Mouse (Mus musculus): ENCODE measurements around the gene Cilp. TPM values are rescaled to one million over a fixed set of nuclear protein-coding genes. Genes with fewer than 3 reads are reported as not detected.

Gene Cilp
- polyA plus RNA-seq, 2 experiments: 5.5 to 9.5 TPM

DNA sequence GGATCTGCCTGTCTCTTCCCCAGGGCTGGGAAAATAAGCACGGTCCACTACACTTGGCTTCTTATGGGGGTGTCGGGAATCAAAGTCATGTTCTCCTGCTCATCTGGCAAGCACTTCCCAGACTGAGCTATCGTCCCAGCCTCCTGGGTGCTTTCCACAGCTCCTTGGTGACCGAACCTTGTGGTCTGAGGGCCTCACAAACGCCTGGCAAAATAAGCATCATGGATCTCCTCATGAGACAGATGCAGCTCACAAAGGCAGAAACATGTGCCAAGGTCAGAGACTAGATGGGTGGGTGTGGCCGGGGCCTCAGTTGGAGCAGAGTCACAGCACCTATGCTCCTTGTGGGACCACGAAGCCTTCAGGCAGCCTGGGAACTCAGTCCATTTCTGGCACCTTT is 5.6 kb upstream of the Cilp start:
- H3K9ac ChIP-seq (ENCODE audit: low read depth, low read length, severe bottlenecking): no peak overlapping the region
- TF ChIP-seq POLR2A (IDR thresholded peaks at IDR 0.05; ENCODE audit: borderline replicate concordance, extremely low read depth, insufficient read depth, insufficient read length): no peak
- no peak overlapping the region for H3K4me2 ChIP-seq (replicated peaks; ENCODE audit: low read depth, low read length, severe bottlenecking)
- no peaks in the 10 kb centered on the region for H3K9me3 ChIP-seq (ENCODE audit: control insufficient read depth, low read length)
- H3K36me3 ChIP-seq (ENCODE audit: control insufficient read depth, insufficient read depth, low read length): no peaks in the 10 kb centered on the region
- no peaks in the 10 kb centered on the region for H3K4me1 ChIP-seq (ENCODE audit: control insufficient read depth, insufficient read depth, low read length)
- no peak overlapping the region for H3K4me3 ChIP-seq (replicated peaks; ENCODE audit: low read length)
- DNase-seq (ENCODE audit: low spot score) (no peak), ATAC-seq (ENCODE audit: low FRiP score, low read depth) (no peak)
- WGBS: 73% methylated on average over 7 of the region's 7 CpGs
- H3K27me3 ChIP-seq (ENCODE audit: control insufficient read depth, insufficient read depth, low read length): no peaks in the 10 kb centered on the region
- no peak overlapping the region for H3K27ac ChIP-seq (replicated peaks; ENCODE audit: low read depth, low read length)

DNA sequence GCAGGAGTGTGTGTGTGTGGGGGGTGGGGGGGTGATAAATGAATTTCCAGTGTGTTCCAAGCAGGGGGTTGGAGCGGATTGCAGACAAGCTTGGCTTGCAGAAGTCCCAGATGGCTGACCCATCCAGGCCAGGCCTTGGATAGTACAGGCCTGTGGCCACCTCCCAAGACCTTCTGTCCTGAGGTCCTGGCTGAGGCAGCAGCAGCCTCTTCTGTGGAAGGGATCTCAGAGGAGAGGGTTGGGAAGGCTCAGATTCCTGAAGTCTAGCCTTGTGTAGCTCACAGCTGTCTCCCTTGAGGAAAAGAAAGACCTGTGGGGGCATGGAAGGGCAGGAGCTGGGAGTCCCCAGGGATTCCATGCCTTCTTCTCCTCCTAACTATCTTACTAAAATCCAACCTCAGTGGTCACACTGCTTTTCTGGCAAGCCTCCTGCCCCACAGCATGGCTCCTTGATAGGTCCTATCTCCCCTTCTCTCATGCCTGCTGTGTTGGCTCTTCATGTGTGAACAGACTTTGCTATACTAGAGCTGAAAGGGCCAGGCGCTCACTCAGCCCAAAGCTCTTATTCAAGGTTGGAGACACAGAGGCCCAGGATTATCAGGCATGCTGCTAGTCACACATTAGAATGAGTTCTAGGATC is 3.3 kb upstream of the Cilp start:
- no peak for TF ChIP-seq POLR2A (IDR thresholded peaks at IDR 0.05; ENCODE audit: borderline replicate concordance, extremely low read depth, insufficient read depth, insufficient read length)
- WGBS: 84% methylated on average over 2 of the region's 2 CpGs
- ATAC-seq (ENCODE audit: low FRiP score, low read depth): no peak

DNA sequence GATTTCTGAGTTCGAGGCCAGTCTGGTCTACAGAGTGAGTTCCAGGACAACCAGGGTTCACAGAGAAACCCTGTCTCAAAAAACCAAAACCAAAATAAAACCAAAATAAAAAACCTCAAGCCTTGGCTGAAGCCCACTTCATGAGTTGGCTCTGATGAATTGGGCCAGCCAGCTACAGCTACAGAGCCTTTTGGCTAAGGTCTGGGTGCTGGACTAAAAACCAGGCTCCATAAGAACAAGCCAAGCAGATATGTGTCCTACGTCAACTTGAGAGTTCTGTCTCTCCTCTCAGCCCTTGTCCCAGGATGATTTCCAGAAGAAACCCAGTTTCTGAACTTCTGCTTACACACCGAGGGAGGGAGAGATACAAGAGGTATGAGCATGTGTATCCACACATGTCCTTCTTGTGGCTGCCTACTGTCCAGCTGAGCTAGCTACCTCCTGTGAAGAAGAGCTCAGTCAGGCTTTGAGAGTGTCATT is 2.3 kb upstream of the Cilp start:
- Histone ChIP-seq H3K27me3 (ENCODE audit: control insufficient read depth, insufficient read depth, low read length) (no peaks in the 10 kb centered on the region), H3K4me2 (replicated peaks; ENCODE audit: low read depth, low read length, severe bottlenecking) (no peak overlapping the region), H3K36me3 (ENCODE audit: control insufficient read depth, insufficient read depth, low read length) (no peaks in the 10 kb centered on the region), H3K9ac (ENCODE audit: low read depth, low read length, severe bottlenecking) (no peak overlapping the region), H3K4me3 (replicated peaks; ENCODE audit: low read length) (no peak overlapping the region), H3K4me1 (ENCODE audit: control insufficient read depth, insufficient read depth, low read length) (peaks cover 5% of the 10 kb centered on the region; the same call in 1 of the 2 replicates), H3K27ac (replicated peaks; ENCODE audit: low read depth, low read length) (no peak overlapping the region), H3K9me3 (ENCODE audit: control insufficient read depth, low read length) (no peaks in the 10 kb centered on the region)
- no peak for ATAC-seq (ENCODE audit: low FRiP score, low read depth)
- no peak for DNase-seq (ENCODE audit: low spot score)
- 94% methylated on average over 3 of the region's 3 CpGs for WGBS
- TF ChIP-seq POLR2A (IDR thresholded peaks at IDR 0.05; ENCODE audit: borderline replicate concordance, extremely low read depth, insufficient read depth, insufficient read length): no peak

More for the DNA sequence above, 3.3 kb upstream of the Cilp start:
- H3K27me3 ChIP-seq (ENCODE audit: control insufficient read depth, insufficient read depth, low read length): no peaks in the 10 kb centered on the region
- no peak overlapping the region for H3K9ac ChIP-seq (ENCODE audit: low read depth, low read length, severe bottlenecking)
- no peaks in the 10 kb centered on the region for H3K9me3 ChIP-seq (ENCODE audit: control insufficient read depth, low read length)
- no peak overlapping the region for H3K27ac ChIP-seq (replicated peaks; ENCODE audit: low read depth, low read length)
- H3K4me2 ChIP-seq (replicated peaks; ENCODE audit: low read depth, low read length, severe bottlenecking): no peak overlapping the region
- no peak overlapping the region for H3K4me3 ChIP-seq (replicated peaks; ENCODE audit: low read length)
- 0 out of 2 replicates have a peak, but pooled peaks cover 3% of the 10 kb centered on the region for H3K4me1 ChIP-seq (ENCODE audit: control insufficient read depth, insufficient read depth, low read length)
- H3K36me3 ChIP-seq (ENCODE audit: control insufficient read depth, insufficient read depth, low read length): no peaks in the 10 kb centered on the region
- no peak for DNase-seq (ENCODE audit: low spot score)

DNA sequence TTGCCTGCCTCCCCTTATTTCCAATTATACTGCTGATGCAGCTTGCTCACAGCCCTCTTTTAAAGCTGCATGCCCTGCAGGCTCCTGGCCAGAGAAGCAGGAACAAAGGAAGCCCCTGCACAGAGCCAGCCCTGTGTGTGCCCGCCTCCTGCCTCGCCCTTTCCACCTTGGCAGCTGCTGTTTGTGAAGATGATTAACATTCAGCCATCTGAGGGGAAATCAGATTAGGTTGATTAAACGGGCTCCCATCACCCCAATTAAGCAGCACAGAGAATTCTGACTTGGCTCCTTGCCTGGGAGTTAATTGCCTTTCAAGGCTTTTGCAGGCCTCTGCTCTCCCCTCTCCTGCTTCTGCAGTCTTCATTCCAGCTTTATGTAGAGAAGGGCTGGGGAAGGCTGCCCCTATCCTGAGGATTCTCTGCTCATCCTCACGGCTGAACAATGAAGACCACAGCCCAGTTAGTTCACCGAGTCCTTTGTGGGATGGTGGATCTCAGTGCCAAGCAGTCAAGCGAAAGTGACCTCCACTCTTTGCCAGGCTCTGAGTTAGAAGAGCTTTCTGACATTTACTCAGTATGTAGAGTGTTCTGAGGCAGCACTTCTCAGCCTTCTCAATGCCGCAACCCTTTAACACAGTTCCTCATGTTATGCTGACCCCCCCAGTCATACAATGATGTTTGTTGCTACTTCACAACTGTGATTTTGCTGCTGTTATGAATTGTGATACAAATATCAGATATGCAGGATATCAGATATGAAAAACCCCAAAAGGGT is 2.9 kb downstream of the Cilp start:
- H3K27ac ChIP-seq (replicated peaks; ENCODE audit: low read depth, low read length): peak overlapping the region; percentile 48
- no peak overlapping the region for H3K9ac ChIP-seq (ENCODE audit: low read depth, low read length, severe bottlenecking)
- no peak overlapping the region for H3K4me3 ChIP-seq (replicated peaks; ENCODE audit: low read length)
- WGBS: 34% methylated on average over 7 of the region's 7 CpGs
- H3K4me2 ChIP-seq (replicated peaks; ENCODE audit: low read depth, low read length, severe bottlenecking): no peak overlapping the region
- H3K4me1 ChIP-seq (ENCODE audit: control insufficient read depth, insufficient read depth, low read length): peaks cover 5% of the 10 kb centered on the region; the same call in 1 of the 2 replicates
- H3K9me3 ChIP-seq (ENCODE audit: control insufficient read depth, low read length): no peaks in the 10 kb centered on the region
- peak; percentile 50 for DNase-seq (ENCODE audit: low spot score)
- no peak for TF ChIP-seq POLR2A (IDR thresholded peaks at IDR 0.05; ENCODE audit: borderline replicate concordance, extremely low read depth, insufficient read depth, insufficient read length)
- H3K27me3 ChIP-seq (ENCODE audit: control insufficient read depth, insufficient read depth, low read length): no peaks in the 10 kb centered on the region
- no peak for ATAC-seq (ENCODE audit: low FRiP score, low read depth)
- H3K36me3 ChIP-seq (ENCODE audit: control insufficient read depth, insufficient read depth, low read length): no peaks in the 10 kb centered on the region

DNA sequence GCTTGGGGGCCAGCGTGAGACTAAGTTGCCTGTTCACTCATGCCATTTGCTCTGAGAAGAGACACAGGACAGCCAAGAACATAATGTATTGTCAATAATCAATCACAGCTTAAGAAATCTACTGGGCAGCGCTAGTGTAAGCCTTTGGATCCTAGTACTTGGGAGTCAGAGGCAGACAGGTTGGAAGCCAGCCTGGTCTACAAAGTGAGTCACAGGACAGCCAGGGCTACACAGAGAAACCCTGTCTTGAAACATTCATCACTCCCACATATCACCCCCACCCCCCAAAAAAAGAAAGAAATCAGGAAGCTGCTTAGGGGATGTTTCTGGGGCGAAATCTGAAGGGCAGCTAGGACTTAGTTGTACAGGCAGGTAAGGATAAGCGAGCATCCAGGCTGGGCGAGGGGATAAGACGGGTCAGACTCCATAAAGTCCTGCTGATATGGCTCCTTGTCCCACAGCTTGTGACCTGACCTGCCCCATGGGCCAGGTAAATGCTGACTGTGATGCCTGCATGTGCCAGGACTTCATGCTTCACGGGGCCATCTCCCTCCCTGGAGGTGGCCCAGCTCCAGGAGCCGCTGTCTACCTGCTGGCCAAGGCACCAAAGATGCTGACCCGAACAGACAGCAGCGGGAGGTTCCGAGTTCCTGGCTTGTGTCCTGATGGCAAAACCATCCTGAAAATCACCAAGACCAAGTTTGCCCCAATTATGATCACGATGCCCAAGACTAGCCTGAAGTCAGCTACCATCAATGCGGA is 8.2 kb downstream of the Cilp start:
- Histone ChIP-seq H3K36me3 (ENCODE audit: control insufficient read depth, insufficient read depth, low read length) (no peaks in the 10 kb centered on the region), H3K27me3 (ENCODE audit: control insufficient read depth, insufficient read depth, low read length) (no peaks in the 10 kb centered on the region), H3K4me2 (replicated peaks; ENCODE audit: low read depth, low read length, severe bottlenecking) (no peak overlapping the region), H3K4me1 (ENCODE audit: control insufficient read depth, insufficient read depth, low read length) (no peaks in the 10 kb centered on the region), H3K27ac (replicated peaks; ENCODE audit: low read depth, low read length) (no peak overlapping the region), H3K9ac (ENCODE audit: low read depth, low read length, severe bottlenecking) (no peak overlapping the region), H3K4me3 (replicated peaks; ENCODE audit: low read length) (no peak overlapping the region), H3K9me3 (ENCODE audit: control insufficient read depth, low read length) (no peaks in the 10 kb centered on the region)
- 86% methylated on average over 13 of the region's 13 CpGs for WGBS
- no peak for ATAC-seq (ENCODE audit: low FRiP score, low read depth)
- no peak for DNase-seq (ENCODE audit: low spot score)
- no peak for TF ChIP-seq POLR2A (IDR thresholded peaks at IDR 0.05; ENCODE audit: borderline replicate concordance, extremely low read depth, insufficient read depth, insufficient read length)
